Mouse (Mus musculus): Measurements from ENCODE around the gene Bspry.

- TF ChIP-seq USF1 (IDR thresholded peaks at IDR 0.05; ENCODE audit: low read depth) (no peak), TCF3 (IDR thresholded peaks at IDR 0.05; ENCODE audit: insufficient read length, low read depth) (no peak), POLR2A (IDR thresholded peaks at IDR 0.05; ENCODE audit: insufficient read length, low read depth) (no peak), MYOD1 (IDR thresholded peaks at IDR 0.05; ENCODE audit: control insufficient read depth in 1 of 3, insufficient read length in 2 of 3, low read depth in 2 of 3) (no peak), POLR2AphosphoS2 (IDR thresholded peaks at IDR 0.05; ENCODE audit: insufficient read length, low read depth) (no peak), MAX (IDR thresholded peaks at IDR 0.05; ENCODE audit: low read depth) (no peak)
Measured at GRCm38 (mm10) chr4:62440544-62440943, 39.3 kb upstream of the Bspry start.

Data from myocyte (in vitro differentiated cells).